Mouse (Mus musculus): ENCODE data around the gene Ptch2. TPM values are rescaled to one million over a fixed set of nuclear protein-coding genes. Genes with fewer than 3 reads are reported as not detected.

The Ptch2 gene
- total RNA-seq, 2 experiments from 2014 or later, result 1.5 to 2.7 TPM

- no peak for DNase-seq (ENCODE audit: low spot score in 2 of 2)
- TF ChIP-seq CTCF (conservative IDR thresholded peaks at IDR 0.05), result no peak
- Histone ChIP-seq H3K4me3 (no peak overlapping the region), H3K27ac (no peak overlapping the region)
Measured at GRCm38 (mm10) chr4:117110249-117110648, 14.4 kb downstream of the Ptch2 start.

- DNase-seq (ENCODE audit: low spot score in 2 of 2), result no peak
- no peak for TF ChIP-seq CTCF (conservative IDR thresholded peaks at IDR 0.05)
- no peak overlapping the region for H3K27ac ChIP-seq
- no peak overlapping the region for H3K4me3 ChIP-seq
Measured at GRCm38 (mm10) chr4:117110985-117111384, 15.1 kb downstream of the Ptch2 start.

- peak; percentile 48 for TF ChIP-seq CTCF (conservative IDR thresholded peaks at IDR 0.05)
- DNase-seq (ENCODE audit: low spot score in 2 of 2), result no peak
- no peak overlapping the region for H3K27ac ChIP-seq
- H3K4me3 ChIP-seq, result no peak overlapping the region
Measured at GRCm38 (mm10) chr4:117113237-117113636, 17.4 kb downstream of the Ptch2 start.

- no peak for DNase-seq (ENCODE audit: low spot score in 2 of 2)
- TF ChIP-seq CTCF (conservative IDR thresholded peaks at IDR 0.05), result no peak
- no peak overlapping the region for H3K27ac ChIP-seq
- H3K4me3 ChIP-seq, result no peak overlapping the region
Measured at GRCm38 (mm10) chr4:117115592-117115991, 19.7 kb downstream of the Ptch2 start.

GRCm38 (mm10) chr4:117117931-117118330 lies 22.1 kb downstream of the Ptch2 start:
- no peak overlapping the region for H3K27ac ChIP-seq
- TF ChIP-seq CTCF (conservative IDR thresholded peaks at IDR 0.05), result no peak
- H3K4me3 ChIP-seq, result no peak overlapping the region
- no peak for DNase-seq (ENCODE audit: low spot score in 2 of 2)

GRCm38 (mm10) chr4:117119636-117120035 lies 23.8 kb downstream of the Ptch2 start:
- DNase-seq (ENCODE audit: low spot score in 2 of 2), result no peak
- Histone ChIP-seq H3K4me3 (peak overlapping the region; percentile 92), H3K27ac (peak overlapping the region; percentile 97)
- no peak for TF ChIP-seq CTCF (conservative IDR thresholded peaks at IDR 0.05)

- no peak for TF ChIP-seq CTCF (conservative IDR thresholded peaks at IDR 0.05)
- peak overlapping the region; percentile 92 for H3K4me3 ChIP-seq
- DNase-seq (ENCODE audit: low spot score in 2 of 2), result no peak
- peak overlapping the region; percentile 97 for H3K27ac ChIP-seq
Measured at GRCm38 (mm10) chr4:117120052-117120444, 24.2 kb downstream of the Ptch2 start.

- peak; percentile 92 for TF ChIP-seq CTCF (conservative IDR thresholded peaks at IDR 0.05)
- peak; percentile 93 to 97 for DNase-seq (ENCODE audit: low spot score in 2 of 2)
- H3K27ac ChIP-seq, result peak overlapping the region; percentile 97
Measured at GRCm38 (mm10) chr4:117120445-117121414, 24.9 kb downstream of the Ptch2 start.

GRCm38 (mm10) chr4:117122209-117122608 lies 26.3 kb downstream of the Ptch2 start:
- no peak for DNase-seq (ENCODE audit: low spot score in 2 of 2)
- no peak for TF ChIP-seq CTCF (conservative IDR thresholded peaks at IDR 0.05)
- H3K4me3 ChIP-seq, result no peak overlapping the region
- H3K27ac ChIP-seq, result no peak overlapping the region

More at GRCm38 (mm10) chr4:117120445-117121414, 24.9 kb downstream of the Ptch2 start:
- peak overlapping the region; percentile 92 for H3K4me3 ChIP-seq

GRCm38 (mm10) chr4:117123546-117124217 lies 27.8 kb downstream of the Ptch2 start:
- Histone ChIP-seq H3K4me3 (no peak overlapping the region), H3K27ac (no peak overlapping the region)
- TF ChIP-seq CTCF (conservative IDR thresholded peaks at IDR 0.05), result no peak
- no peak for DNase-seq (ENCODE audit: low spot score in 2 of 2)

- no peak for DNase-seq (ENCODE audit: low spot score in 2 of 2)
- TF ChIP-seq CTCF (conservative IDR thresholded peaks at IDR 0.05), result no peak
- Histone ChIP-seq H3K27ac (peak overlapping the region; percentile 97; the same call in 1 of the 2 replicates), H3K4me3 (no peak overlapping the region)
Measured at GRCm38 (mm10) chr4:117124218-117124517, 28.3 kb downstream of the Ptch2 start.

- TF ChIP-seq CTCF (conservative IDR thresholded peaks at IDR 0.05), result no peak
- Histone ChIP-seq H3K27ac (peak overlapping the region; percentile 97), H3K4me3 (no peak overlapping the region)
- no peak for DNase-seq (ENCODE audit: low spot score in 2 of 2)
Measured at GRCm38 (mm10) chr4:117124518-117125347, 28.9 kb downstream of the Ptch2 start.
